Mouse (Mus musculus): ENCODE data around the gene Manba. TPM values are rescaled to one million over a fixed set of nuclear protein-coding genes. Genes with fewer than 3 reads are reported as not detected.
"Not testable (repeated sequence)": the region's sequence is repeated elsewhere in the genome, so short reads cannot be mapped to it uniquely, and the experiment has no call there.

Manba gene
- polyA plus RNA-seq, 1 experiment from 2014 or later, result 3.7 TPM

- H3K4me1 ChIP-seq (replicated peaks; ENCODE audit: control insufficient read depth, insufficient read depth, low read length); ATAC-seq (ENCODE audit: low FRiP score); H3K27me3 ChIP-seq (ENCODE audit: control insufficient read depth, insufficient read depth, low read length); H3K27ac ChIP-seq (ENCODE audit: low read depth, low read length); H3K9me3 ChIP-seq (ENCODE audit: control insufficient read depth, low read length); H3K4me3 ChIP-seq (ENCODE audit: low read depth, low read length); H3K4me2 ChIP-seq (replicated peaks; ENCODE audit: low read depth, low read length); H3K36me3 ChIP-seq (ENCODE audit: control insufficient read depth, insufficient read depth, low read length); H3K9ac ChIP-seq (ENCODE audit: low read depth, low read length); DNase-seq (ENCODE audit: low spot score): not testable (repeated sequence)
- WGBS, result 58% methylated on average over 2 of the region's 2 CpGs
Measured at GRCm38 (mm10) chr3:135524900-135525299, 39.5 kb downstream of the Manba start.

- Histone ChIP-seq H3K4me3 (ENCODE audit: low read depth, low read length) (no peak overlapping the region), H3K36me3 (ENCODE audit: control insufficient read depth, insufficient read depth, low read length) (no peaks in the 10 kb centered on the region), H3K27ac (ENCODE audit: low read depth, low read length) (no peak overlapping the region), H3K4me1 (replicated peaks; ENCODE audit: control insufficient read depth, insufficient read depth, low read length) (no peaks in the 10 kb centered on the region), H3K4me2 (replicated peaks; ENCODE audit: low read depth, low read length) (no peak overlapping the region), H3K27me3 (ENCODE audit: control insufficient read depth, insufficient read depth, low read length) (no peaks in the 10 kb centered on the region), H3K9ac (ENCODE audit: low read depth, low read length) (no peak overlapping the region), H3K9me3 (ENCODE audit: control insufficient read depth, low read length) (no peaks in the 10 kb centered on the region)
- no peak for ATAC-seq (ENCODE audit: low FRiP score)
- WGBS, result 83% methylated on average over 7 of the region's 7 CpGs
- no peak for DNase-seq (ENCODE audit: low spot score)
Measured at GRCm38 (mm10) chr3:135529670-135530069, 44.3 kb downstream of the Manba start.

GRCm38 (mm10) chr3:135531762-135532161, 46.4 kb downstream of the Manba start:
- Histone ChIP-seq H3K27ac (ENCODE audit: low read depth, low read length) (no peak overlapping the region), H3K9ac (ENCODE audit: low read depth, low read length) (no peak overlapping the region), H3K4me2 (replicated peaks; ENCODE audit: low read depth, low read length) (no peak overlapping the region), H3K4me1 (replicated peaks; ENCODE audit: control insufficient read depth, insufficient read depth, low read length) (no peaks in the 10 kb centered on the region), H3K4me3 (ENCODE audit: low read depth, low read length) (no peak overlapping the region), H3K36me3 (ENCODE audit: control insufficient read depth, insufficient read depth, low read length) (no peaks in the 10 kb centered on the region), H3K9me3 (ENCODE audit: control insufficient read depth, low read length) (no peaks in the 10 kb centered on the region), H3K27me3 (ENCODE audit: control insufficient read depth, insufficient read depth, low read length) (no peaks in the 10 kb centered on the region)
- DNase-seq (ENCODE audit: low spot score) (no peak), ATAC-seq (ENCODE audit: low FRiP score) (no peak)
- WGBS, result 57% methylated on average over 2 of the region's 2 CpGs

- no peak overlapping the region for H3K4me2 ChIP-seq (replicated peaks; ENCODE audit: low read depth, low read length)
- no peaks in the 10 kb centered on the region for H3K36me3 ChIP-seq (ENCODE audit: control insufficient read depth, insufficient read depth, low read length)
- WGBS, result 88% methylated on average over 4 of the region's 5 CpGs
- DNase-seq (ENCODE audit: low spot score), result no peak
- no peak overlapping the region for H3K4me3 ChIP-seq (ENCODE audit: low read depth, low read length)
- no peaks in the 10 kb centered on the region for H3K4me1 ChIP-seq (replicated peaks; ENCODE audit: control insufficient read depth, insufficient read depth, low read length)
- H3K27me3 ChIP-seq (ENCODE audit: control insufficient read depth, insufficient read depth, low read length), result no peaks in the 10 kb centered on the region
- no peak for ATAC-seq (ENCODE audit: low FRiP score)
- H3K27ac ChIP-seq (ENCODE audit: low read depth, low read length), result no peak overlapping the region
- H3K9me3 ChIP-seq (ENCODE audit: control insufficient read depth, low read length), result no peaks in the 10 kb centered on the region
- H3K9ac ChIP-seq (ENCODE audit: low read depth, low read length), result no peak overlapping the region
Measured at GRCm38 (mm10) chr3:135534103-135534502, 48.7 kb downstream of the Manba start.

- H3K4me3 ChIP-seq (ENCODE audit: low read depth, low read length), result no peak overlapping the region
- 66% methylated on average over 13 of the region's 13 CpGs for WGBS
- no peak overlapping the region for H3K27ac ChIP-seq (ENCODE audit: low read depth, low read length)
- H3K36me3 ChIP-seq (ENCODE audit: control insufficient read depth, insufficient read depth, low read length), result no peaks in the 10 kb centered on the region
- ATAC-seq (ENCODE audit: low FRiP score) (no peak), DNase-seq (ENCODE audit: low spot score) (no peak)
- H3K27me3 ChIP-seq (ENCODE audit: control insufficient read depth, insufficient read depth, low read length), result no peaks in the 10 kb centered on the region
- H3K4me1 ChIP-seq (replicated peaks; ENCODE audit: control insufficient read depth, insufficient read depth, low read length), result no peaks in the 10 kb centered on the region
- no peak overlapping the region for H3K9ac ChIP-seq (ENCODE audit: low read depth, low read length)
- no peak overlapping the region for H3K4me2 ChIP-seq (replicated peaks; ENCODE audit: low read depth, low read length)
- no peaks in the 10 kb centered on the region for H3K9me3 ChIP-seq (ENCODE audit: control insufficient read depth, low read length)
Measured at GRCm38 (mm10) chr3:135546212-135546923, 61.0 kb downstream of the Manba start.

GRCm38 (mm10) chr3:135547298-135547697, 61.9 kb downstream of the Manba start:
- Histone ChIP-seq H3K4me1 (replicated peaks; ENCODE audit: control insufficient read depth, insufficient read depth, low read length) (no peaks in the 10 kb centered on the region), H3K36me3 (ENCODE audit: control insufficient read depth, insufficient read depth, low read length) (no peaks in the 10 kb centered on the region), H3K4me3 (ENCODE audit: low read depth, low read length) (no peak overlapping the region), H3K9ac (ENCODE audit: low read depth, low read length) (no peak overlapping the region), H3K9me3 (ENCODE audit: control insufficient read depth, low read length) (no peaks in the 10 kb centered on the region), H3K27ac (ENCODE audit: low read depth, low read length) (no peak overlapping the region), H3K4me2 (replicated peaks; ENCODE audit: low read depth, low read length) (no peak overlapping the region), H3K27me3 (ENCODE audit: control insufficient read depth, insufficient read depth, low read length) (no peaks in the 10 kb centered on the region)
- ATAC-seq (ENCODE audit: low FRiP score) (no peak), DNase-seq (ENCODE audit: low spot score) (no peak)
- 72% methylated on average over 8 of the region's 8 CpGs for WGBS

- DNase-seq (ENCODE audit: low spot score) (no peak), ATAC-seq (ENCODE audit: low FRiP score) (no peak)
- Histone ChIP-seq H3K27ac (ENCODE audit: low read depth, low read length) (no peak overlapping the region), H3K4me2 (replicated peaks; ENCODE audit: low read depth, low read length) (no peak overlapping the region), H3K36me3 (ENCODE audit: control insufficient read depth, insufficient read depth, low read length) (no peaks in the 10 kb centered on the region), H3K27me3 (ENCODE audit: control insufficient read depth, insufficient read depth, low read length) (no peaks in the 10 kb centered on the region), H3K4me3 (ENCODE audit: low read depth, low read length) (no peak overlapping the region), H3K9ac (ENCODE audit: low read depth, low read length) (no peak overlapping the region), H3K9me3 (ENCODE audit: control insufficient read depth, low read length) (no peaks in the 10 kb centered on the region), H3K4me1 (replicated peaks; ENCODE audit: control insufficient read depth, insufficient read depth, low read length) (no peaks in the 10 kb centered on the region)
- 68% methylated on average over 5 of the region's 5 CpGs for WGBS
Measured at GRCm38 (mm10) chr3:135552874-135553273, 67.5 kb downstream of the Manba start.

- Histone ChIP-seq H3K4me1 (replicated peaks; ENCODE audit: control insufficient read depth, insufficient read depth, low read length) (no peaks in the 10 kb centered on the region), H3K36me3 (ENCODE audit: control insufficient read depth, insufficient read depth, low read length) (no peaks in the 10 kb centered on the region), H3K27ac (ENCODE audit: low read depth, low read length) (no peak overlapping the region), H3K4me3 (ENCODE audit: low read depth, low read length) (no peak overlapping the region), H3K27me3 (ENCODE audit: control insufficient read depth, insufficient read depth, low read length) (no peaks in the 10 kb centered on the region), H3K9me3 (ENCODE audit: control insufficient read depth, low read length) (no peaks in the 10 kb centered on the region), H3K4me2 (replicated peaks; ENCODE audit: low read depth, low read length) (no peak overlapping the region), H3K9ac (ENCODE audit: low read depth, low read length) (no peak overlapping the region)
- no peak for ATAC-seq (ENCODE audit: low FRiP score)
- no peak for DNase-seq (ENCODE audit: low spot score)
- WGBS, result 69% methylated on average over 6 of the region's 6 CpGs
Measured at GRCm38 (mm10) chr3:135555192-135555591, 69.8 kb downstream of the Manba start.

GRCm38 (mm10) chr3:135556052-135556587, 70.7 kb downstream of the Manba start:
- DNase-seq (ENCODE audit: low spot score), result no peak
- Histone ChIP-seq H3K4me1 (replicated peaks; ENCODE audit: control insufficient read depth, insufficient read depth, low read length) (no peaks in the 10 kb centered on the region), H3K27me3 (ENCODE audit: control insufficient read depth, insufficient read depth, low read length) (no peaks in the 10 kb centered on the region), H3K4me2 (replicated peaks; ENCODE audit: low read depth, low read length) (no peak overlapping the region), H3K9me3 (ENCODE audit: control insufficient read depth, low read length) (no peaks in the 10 kb centered on the region), H3K9ac (ENCODE audit: low read depth, low read length) (no peak overlapping the region), H3K4me3 (ENCODE audit: low read depth, low read length) (no peak overlapping the region), H3K27ac (ENCODE audit: low read depth, low read length) (no peak overlapping the region), H3K36me3 (ENCODE audit: control insufficient read depth, insufficient read depth, low read length) (no peaks in the 10 kb centered on the region)
- WGBS, result 78% methylated on average over 7 of the region's 7 CpGs
- no peak for ATAC-seq (ENCODE audit: low FRiP score)

All from hindbrain, embryonic 11.5 days (tissue).